Mouse (Mus musculus) bone marrow macrophage, adult 2 months (primary cell): ENCODE data around the gene Gm49321.

Experiments used
- CTCF ChIP-seq: IDR thresholded peaks from 2 replicates; pipeline ENCODE4 v1.5.1; 2012; ENCODE audit warnings: low read depth, mild to moderate bottlenecking, low read length, moderate library complexity
- POLR2A ChIP-seq: IDR thresholded peaks from 2 replicates; pipeline ENCODE4 v1.6.1; 2012; ENCODE audit warnings: mild to moderate bottlenecking, low read depth, low read length, borderline replicate concordance

GRCm38 (mm10) chr12:73934528-73934927, 2.9 kb upstream of the Gm49321 start:
- TF ChIP-seq CTCF (no peak), POLR2A (no peak)
